In genomic region chr2:144128038-144128402, GRCm38 (mm10) we compare ENCODE assay signal across 17 mouse cellular contexts.
DNase-seq lines count a peak whose midpoint lies in the region; ATAC-seq and TF ChIP-seq lines count a peak whose summit lies in the region.
"Had no signal": no experiment of that assay in that cellular context is flagged by ENCODE, and none has a peak within 500 bp of the region (broad histone marks: within the 10 kb centered on the region; RNA-seq: fewer than 3 reads in every experiment).

No protein-coding gene starts in this region.

- TF ChIP-seq CTCF in intestine, postnatal 0 days (IDR thresholded peaks at IDR 0.05; ENCODE audit: low read depth) = no peak

- H3K9ac ChIP-seq in hindbrain, embryonic 13.5 days = no peak overlapping the region
- no peak overlapping the region for H3K9ac ChIP-seq in forebrain, embryonic 12.5 days
- no peak overlapping the region for H3K9ac ChIP-seq in hindbrain, embryonic 15.5 days
- H3K9ac ChIP-seq in intestine, postnatal 0 days (ENCODE audit: low read depth, low read length) = no peak overlapping the region
- H3K9ac ChIP-seq: limb, embryonic 15.5 days had no signal

- 70% methylated on average over 3 of the region's 3 CpGs for WGBS in hindbrain, embryonic 13.5 days
- WGBS in hindbrain, embryonic 10.5 days = 88% methylated on average over 3 of the region's 3 CpGs
- WGBS in forebrain, embryonic 12.5 days = 56% methylated on average over 3 of the region's 3 CpGs
- 62% methylated on average over 3 of the region's 3 CpGs for WGBS in hindbrain, embryonic 15.5 days
- 84% methylated on average over 3 of the region's 3 CpGs for WGBS in intestine, postnatal 0 days
- 79% methylated on average over 3 of the region's 3 CpGs for WGBS in embryonic facial prominence, embryonic 10.5 days

- peaks cover 3% of the 10 kb centered on the region for H3K4me1 ChIP-seq in hindbrain, embryonic 13.5 days (replicated peaks)
- H3K4me1 ChIP-seq in hindbrain, embryonic 10.5 days (replicated peaks) = peaks cover 9% of the 10 kb centered on the region; the same call in 1 of the 2 replicates
- 0 out of 2 replicates have a peak, but pooled peaks cover 6% of the 10 kb centered on the region for H3K4me1 ChIP-seq in forebrain, embryonic 12.5 days
- H3K4me1 ChIP-seq in hindbrain, embryonic 15.5 days (replicated peaks) = peaks cover 7% of the 10 kb centered on the region; the same call in 1 of the 2 replicates
- no peaks in the 10 kb centered on the region; the same call in 1 of the 2 replicates for H3K4me1 ChIP-seq in intestine, postnatal 0 days (replicated peaks; ENCODE audit: control insufficient read depth, insufficient read depth, low read length)
- H3K4me1 ChIP-seq in embryonic facial prominence, embryonic 10.5 days = peaks cover 7% of the 10 kb centered on the region
- H3K4me1 ChIP-seq: heart, embryonic 10.5 days had no signal

- DNase-seq in hindbrain, embryonic 10.5 days (ENCODE audit: low spot score) = no peak
- DNase-seq in kidney, postnatal 14 days = peak; percentile 34
- DNase-seq in embryonic facial prominence, embryonic 10.5 days (ENCODE audit: low spot score) = no peak
- no peak for DNase-seq in spleen, adult 18-20 months
- DNase-seq: cerebellum, adult 2 months; embryo, embryonic 11 days; lung, adult 18-20 months; thymus, postnatal 36 days had no signal

- no peak overlapping the region for H3K27ac ChIP-seq in hindbrain, embryonic 13.5 days
- H3K27ac ChIP-seq in hindbrain, embryonic 10.5 days = no peak overlapping the region
- no peak overlapping the region for H3K27ac ChIP-seq in forebrain, embryonic 12.5 days
- no peak overlapping the region for H3K27ac ChIP-seq in hindbrain, embryonic 15.5 days (replicated peaks)
- no peak overlapping the region for H3K27ac ChIP-seq in intestine, postnatal 0 days (ENCODE audit: low read depth, low read length)
- H3K27ac ChIP-seq in embryonic facial prominence, embryonic 10.5 days (replicated peaks) = no peak overlapping the region
- H3K27ac ChIP-seq: heart, embryonic 10.5 days; limb, embryonic 15.5 days; macrophage had no signal

- H3K9me3 ChIP-seq in hindbrain, embryonic 13.5 days = no peaks in the 10 kb centered on the region
- H3K9me3 ChIP-seq in hindbrain, embryonic 10.5 days = no peaks in the 10 kb centered on the region
- H3K9me3 ChIP-seq in forebrain, embryonic 12.5 days = no peaks in the 10 kb centered on the region
- no peaks in the 10 kb centered on the region for H3K9me3 ChIP-seq in hindbrain, embryonic 15.5 days
- no peaks in the 10 kb centered on the region for H3K9me3 ChIP-seq in intestine, postnatal 0 days (ENCODE audit: control insufficient read depth)
- H3K9me3 ChIP-seq in embryonic facial prominence, embryonic 10.5 days = no peaks in the 10 kb centered on the region
- H3K9me3 ChIP-seq: heart, embryonic 10.5 days; limb, embryonic 15.5 days had no signal

- peak; percentile 61 for ATAC-seq in hindbrain, embryonic 13.5 days (ENCODE audit: low FRiP score)
- peak; percentile 72 for ATAC-seq in forebrain, embryonic 12.5 days (ENCODE audit: low FRiP score)
- peak; percentile 80 for ATAC-seq in hindbrain, embryonic 15.5 days (ENCODE audit: low FRiP score, low read depth)
- no peak for ATAC-seq in intestine, postnatal 0 days

- H3K27me3 ChIP-seq in hindbrain, embryonic 13.5 days = no peaks in the 10 kb centered on the region
- no peaks in the 10 kb centered on the region for H3K27me3 ChIP-seq in hindbrain, embryonic 10.5 days (ENCODE audit: insufficient read depth, poor library complexity, severe bottlenecking)
- peaks cover 66% of the 10 kb centered on the region for H3K27me3 ChIP-seq in forebrain, embryonic 12.5 days
- no peaks in the 10 kb centered on the region for H3K27me3 ChIP-seq in hindbrain, embryonic 15.5 days
- no peaks in the 10 kb centered on the region for H3K27me3 ChIP-seq in intestine, postnatal 0 days (replicated peaks; ENCODE audit: control insufficient read depth, insufficient read depth, low read length)
- H3K27me3 ChIP-seq in embryonic facial prominence, embryonic 10.5 days (replicated peaks; ENCODE audit: low read depth, poor library complexity, severe bottlenecking) = no peaks in the 10 kb centered on the region
- H3K27me3 ChIP-seq: limb, embryonic 15.5 days had no signal

- H3K4me3 ChIP-seq in hindbrain, embryonic 13.5 days = no peak overlapping the region
- H3K4me3 ChIP-seq in hindbrain, embryonic 10.5 days = no peak overlapping the region
- H3K4me3 ChIP-seq in forebrain, embryonic 12.5 days (replicated peaks) = no peak overlapping the region
- no peak overlapping the region for H3K4me3 ChIP-seq in hindbrain, embryonic 15.5 days
- H3K4me3 ChIP-seq in intestine, postnatal 0 days (ENCODE audit: low read depth, low read length) = no peak overlapping the region
- H3K4me3 ChIP-seq in embryonic facial prominence, embryonic 10.5 days = no peak overlapping the region
- H3K4me3 ChIP-seq: erythroblast, embryonic 14.5 days; heart, embryonic 10.5 days; limb, embryonic 15.5 days; myocyte had no signal

- H3K36me3 ChIP-seq in hindbrain, embryonic 13.5 days = no peaks in the 10 kb centered on the region
- no peaks in the 10 kb centered on the region for H3K36me3 ChIP-seq in hindbrain, embryonic 10.5 days
- no peaks in the 10 kb centered on the region for H3K36me3 ChIP-seq in forebrain, embryonic 12.5 days (replicated peaks)
- H3K36me3 ChIP-seq in hindbrain, embryonic 15.5 days = no peaks in the 10 kb centered on the region
- H3K36me3 ChIP-seq in intestine, postnatal 0 days (ENCODE audit: control insufficient read depth, insufficient read depth) = no peaks in the 10 kb centered on the region
- H3K36me3 ChIP-seq in embryonic facial prominence, embryonic 10.5 days (replicated peaks) = no peaks in the 10 kb centered on the region
- H3K36me3 ChIP-seq: heart, embryonic 10.5 days; limb, embryonic 15.5 days had no signal

- no peak overlapping the region for H3K4me2 ChIP-seq in hindbrain, embryonic 13.5 days
- no peak overlapping the region for H3K4me2 ChIP-seq in forebrain, embryonic 12.5 days
- no peak overlapping the region for H3K4me2 ChIP-seq in hindbrain, embryonic 15.5 days
- no peak overlapping the region for H3K4me2 ChIP-seq in intestine, postnatal 0 days (replicated peaks; ENCODE audit: low read depth)
- H3K4me2 ChIP-seq: limb, embryonic 15.5 days had no signal
